Comparison of ENCODE assay signal across 12 mouse cellular contexts in genomic region chr1:169187658-169188057, GRCm38 (mm10).
A peak's percentile ranks its signal among the peaks of the same experiment; 100 is the strongest.
DNase-seq lines count a peak whose midpoint lies in the region; ATAC-seq and TF ChIP-seq lines count a peak whose summit lies in the region.
"Had no signal": no experiment of that assay in that cellular context is flagged by ENCODE, and none has a peak within 500 bp of the region (broad histone marks: within the 10 kb centered on the region; RNA-seq: fewer than 3 reads in every experiment).

No protein-coding gene starts in this region.

- no peak overlapping the region for H3K4me2 ChIP-seq in hindbrain, postnatal 0 days (ENCODE audit: low read depth, low read length)
- H3K4me2 ChIP-seq in hindbrain, embryonic 11.5 days (replicated peaks; ENCODE audit: low read depth, low read length), result no peak overlapping the region
- H3K4me2 ChIP-seq in forebrain, embryonic 14.5 days (ENCODE audit: low read length), result no peak overlapping the region
- no peak overlapping the region for H3K4me2 ChIP-seq in midbrain, postnatal 0 days (ENCODE audit: low read depth, low read length, poor library complexity, severe bottlenecking)
- H3K4me2 ChIP-seq: heart, embryonic 13.5 days had no signal

- H3K36me3 ChIP-seq in hindbrain, postnatal 0 days (ENCODE audit: insufficient read depth, low read length), result no peaks in the 10 kb centered on the region
- no peaks in the 10 kb centered on the region for H3K36me3 ChIP-seq in hindbrain, embryonic 11.5 days (ENCODE audit: control insufficient read depth, insufficient read depth, low read length)
- no peaks in the 10 kb centered on the region for H3K36me3 ChIP-seq in forebrain, embryonic 14.5 days (ENCODE audit: control insufficient read depth, insufficient read depth, low read length)
- H3K36me3 ChIP-seq in midbrain, postnatal 0 days (ENCODE audit: insufficient read depth, low read length), result no peaks in the 10 kb centered on the region
- H3K36me3 ChIP-seq: heart, embryonic 13.5 days had no signal

- no peak for ATAC-seq in hindbrain, postnatal 0 days
- no peak for ATAC-seq in hindbrain, embryonic 11.5 days (ENCODE audit: low FRiP score)
- peak; percentile 84 for ATAC-seq in forebrain, embryonic 14.5 days
- no peak for ATAC-seq in midbrain, postnatal 0 days (ENCODE audit: low FRiP score)

- TF ChIP-seq CTCF in hindbrain, postnatal 0 days (IDR thresholded peaks at IDR 0.05; ENCODE audit: low read depth), result no peak
- no peak for TF ChIP-seq CTCF in midbrain, postnatal 0 days (IDR thresholded peaks at IDR 0.05)

- no peak overlapping the region for H3K9ac ChIP-seq in hindbrain, postnatal 0 days (replicated peaks; ENCODE audit: low read length)
- H3K9ac ChIP-seq in hindbrain, embryonic 11.5 days (ENCODE audit: low read depth, low read length), result no peak overlapping the region
- H3K9ac ChIP-seq in forebrain, embryonic 14.5 days (ENCODE audit: low read length), result no peak overlapping the region
- H3K9ac ChIP-seq in midbrain, postnatal 0 days (replicated peaks; ENCODE audit: low read length, poor library complexity, severe bottlenecking), result no peak overlapping the region
- H3K9ac ChIP-seq: heart, embryonic 13.5 days had no signal

- DNase-seq in hindbrain, postnatal 0 days (ENCODE audit: low spot score), result peak; percentile 13
- DNase-seq in hindbrain, embryonic 11.5 days (ENCODE audit: low spot score), result no peak
- peak; percentile 15 for DNase-seq in retina, postnatal 1 day
- DNase-seq in retina, embryonic 14.5 days (ENCODE audit: low spot score), result no peak
- DNase-seq in forebrain, embryonic 14.5 days (ENCODE audit: low spot score), result peak; percentile 74
- DNase-seq in midbrain, postnatal 0 days (ENCODE audit: low spot score), result peak; percentile 4
- DNase-seq in thymus, postnatal 25 days, result no peak
- no peak for DNase-seq in cerebellum, postnatal 14 days
- DNase-seq: liver; lung, postnatal 4 days had no signal

- H3K27ac ChIP-seq in hindbrain, postnatal 0 days, result no peak overlapping the region
- H3K27ac ChIP-seq in hindbrain, embryonic 11.5 days (ENCODE audit: low read depth, low read length), result no peak overlapping the region
- peak overlapping the region; percentile 50; the same call in 1 of the 2 replicates for H3K27ac ChIP-seq in forebrain, embryonic 14.5 days (ENCODE audit: low read depth, low read length)
- H3K27ac ChIP-seq in midbrain, postnatal 0 days (ENCODE audit: low read depth, low read length), result no peak overlapping the region
- H3K27ac ChIP-seq: heart, embryonic 13.5 days; stomach, postnatal 0 days had no signal

- no peak overlapping the region for H3K4me3 ChIP-seq in hindbrain, postnatal 0 days (ENCODE audit: low read length)
- no peak overlapping the region for H3K4me3 ChIP-seq in hindbrain, embryonic 11.5 days (ENCODE audit: low read depth, low read length)
- H3K4me3 ChIP-seq in forebrain, embryonic 14.5 days (ENCODE audit: low read depth, low read length), result no peak overlapping the region
- no peak overlapping the region for H3K4me3 ChIP-seq in midbrain, postnatal 0 days (ENCODE audit: low read depth, low read length)
- H3K4me3 ChIP-seq: heart, embryonic 13.5 days had no signal

- no peaks in the 10 kb centered on the region for H3K27me3 ChIP-seq in hindbrain, postnatal 0 days (ENCODE audit: insufficient read depth, low read length)
- H3K27me3 ChIP-seq in hindbrain, embryonic 11.5 days (ENCODE audit: control insufficient read depth, insufficient read depth, low read length), result no peaks in the 10 kb centered on the region
- no peaks in the 10 kb centered on the region for H3K27me3 ChIP-seq in forebrain, embryonic 14.5 days (replicated peaks; ENCODE audit: control insufficient read depth, insufficient read depth, low read length)
- no peaks in the 10 kb centered on the region for H3K27me3 ChIP-seq in midbrain, postnatal 0 days (ENCODE audit: insufficient read depth, low read length)
- H3K27me3 ChIP-seq: heart, embryonic 13.5 days had no signal

- no peaks in the 10 kb centered on the region for H3K9me3 ChIP-seq in hindbrain, postnatal 0 days (ENCODE audit: low read length)
- H3K9me3 ChIP-seq in hindbrain, embryonic 11.5 days (ENCODE audit: control insufficient read depth, low read length), result no peaks in the 10 kb centered on the region
- no peaks in the 10 kb centered on the region for H3K9me3 ChIP-seq in forebrain, embryonic 14.5 days (replicated peaks; ENCODE audit: control insufficient read depth, low read length)
- no peaks in the 10 kb centered on the region for H3K9me3 ChIP-seq in midbrain, postnatal 0 days (ENCODE audit: low read length)
- H3K9me3 ChIP-seq: heart, embryonic 13.5 days had no signal

- WGBS in hindbrain, postnatal 0 days, result 41% methylated on average over 1 of the region's 1 CpGs
- WGBS in hindbrain, embryonic 11.5 days, result 71% methylated on average over 1 of the region's 1 CpGs
- 23% methylated on average over 1 of the region's 1 CpGs for WGBS in forebrain, embryonic 14.5 days
- WGBS in midbrain, postnatal 0 days, result 31% methylated on average over 1 of the region's 1 CpGs

- no peaks in the 10 kb centered on the region for H3K4me1 ChIP-seq in hindbrain, postnatal 0 days (ENCODE audit: insufficient read depth, low read length)
- no peaks in the 10 kb centered on the region for H3K4me1 ChIP-seq in hindbrain, embryonic 11.5 days (replicated peaks; ENCODE audit: control insufficient read depth, insufficient read depth, low read length)
- H3K4me1 ChIP-seq in forebrain, embryonic 14.5 days (ENCODE audit: control insufficient read depth, insufficient read depth, low read length), result no peaks in the 10 kb centered on the region; the same call in 1 of the 2 replicates
- no peaks in the 10 kb centered on the region for H3K4me1 ChIP-seq in midbrain, postnatal 0 days (ENCODE audit: insufficient read depth, low read length)
- H3K4me1 ChIP-seq: heart, embryonic 13.5 days had no signal

Comparison
In these comparisons a context has a peak if more than half of its experiments do, and no peak if none do; other contexts are left out.
1. DNase-seq: peak in hindbrain, postnatal 0 days (single experiment), retina, postnatal 1 day (single experiment), forebrain, embryonic 14.5 days (single experiment) and midbrain, postnatal 0 days (single experiment); none in hindbrain, embryonic 11.5 days (single experiment), retina, embryonic 14.5 days (single experiment), thymus, postnatal 25 days (single experiment) and cerebellum, postnatal 14 days (0 of 2).